Mouse (Mus musculus): Measurements from ENCODE around the gene Gm10272.
"Not testable (repeated sequence)": the region's sequence is repeated elsewhere in the genome, so short reads cannot be mapped to it uniquely, and the experiment has no call there.

The Gm10272 gene

GRCm38 (mm10) chr10:77726186-77726585, 19.8 kb downstream of the Gm10272 start, which contains the start of gene Gm10100:
Gm10100 (plus strand) TSS chr10:77726486.
- in situ Hi-C loops (cut with MboI, MseI) = no loop called here

GRCm38 (mm10) chr10:77728280-77728679, 21.9 kb downstream of the Gm10272 start:
- in situ Hi-C loops (cut with MboI, MseI) = no loop called here

- in situ Hi-C loops (cut with MboI, MseI) = no loop called here
These were observed 22.8 kb downstream of the Gm10272 start for GRCm38 (mm10) chr10:77729241-77729640.

- in situ Hi-C loops (cut with MboI, MseI) = no loop called here
These were observed 29.5 kb downstream of the Gm10272 start for GRCm38 (mm10) chr10:77735928-77736327.

GRCm38 (mm10) chr10:77738929-77739328, 32.5 kb downstream of the Gm10272 start:
- in situ Hi-C loops (cut with MboI, MseI) = no loop called here

GRCm38 (mm10) chr10:77741924-77742688, 35.7 kb downstream of the Gm10272 start, which contains the start of gene Gm18596:
Gm18596 (minus strand) TSS chr10:77742638.
- in situ Hi-C loops (cut with MboI, MseI) = not testable (repeated sequence)

GRCm38 (mm10) chr10:77750686-77751085, 44.3 kb downstream of the Gm10272 start:
- in situ Hi-C loops (cut with MboI, MseI) = loop anchor here (10.0 kb wide), 1 partner anchor 1946 kb away; no protein-coding TSS in a partner anchor

GRCm38 (mm10) chr10:77751254-77751653, 44.8 kb downstream of the Gm10272 start, which contains the start of gene Gm9736:
Gm9736 (minus strand) TSS chr10:77751354.
- in situ Hi-C loops (cut with MboI, MseI) = loop anchor here (10.0 kb wide), 1 partner anchor 1946 kb away; no protein-coding TSS in a partner anchor

GRCm38 (mm10) chr10:77752312-77752711, 45.9 kb downstream of the Gm10272 start:
- in situ Hi-C loops (cut with MboI, MseI) = loop anchor here (10.0 kb wide), 1 partner anchor 1948 kb away; no protein-coding TSS in a partner anchor

- in situ Hi-C loops (cut with MboI, MseI) = loop anchor here (10.0 kb wide), 1 partner anchor 1949 kb away; no protein-coding TSS in a partner anchor
These were observed 47.0 kb downstream of the Gm10272 start for GRCm38 (mm10) chr10:77753448-77753847.
